Mouse (Mus musculus) liver, embryonic 14.5 days (tissue): ENCODE results near the gene Lin37. TPM values are rescaled to one million over a fixed set of nuclear protein-coding genes. Genes with fewer than 3 reads are reported as not detected.

Source experiments
- ATAC-seq: fragments of 200-750 bp; cut with Nextera tagmentation; 2 replicates; pipeline ENCODE4 v1.8.0; 2017; ENCODE audit warnings: moderate number of reproducible peaks, mild to moderate bottlenecking, moderate library complexity; ENCODE audit not compliant: insufficient read depth
- DNase-seq, 3 experiments: peaks; one replicate each; pipeline ENCODE4 v3.0.0-alpha.2; 2012 to 2013; ENCODE audit warnings: low read depth in 3 of 3, low spot score in 3 of 3
- H3K27ac ChIP-seq: fragments of 300-500 bp; sonication (generic); 2 replicates; pipeline ENCODE4 v1.5.1; 2014; ENCODE audit warnings: moderate library complexity, mild to moderate bottlenecking, control low read depth, inconsistent platforms
- H3K27me3 ChIP-seq: fragments of 300-500 bp; sonication (generic); 2 replicates; pipeline ENCODE4 v1.6.1; 2014; ENCODE audit warnings: mild to moderate bottlenecking, low read length, moderate library complexity; ENCODE audit not compliant: control insufficient read depth, insufficient read depth
- H3K36me3 ChIP-seq: fragments of 300-500 bp; sonication (generic); replicated peaks from 2 replicates; pipeline ENCODE4 v1.6.1; 2014; ENCODE audit warnings: low read depth; ENCODE audit not compliant: control insufficient read depth, insufficient read depth
- H3K4me1 ChIP-seq, 2 experiments: fragments of 200-500 bp in 1 of 2; fragments of 300-500 bp in 1 of 2; sonication (generic) in 1 of 2; replicated peaks; 2 replicates each; pipeline ENCODE4 v1.6.1; 2012 to 2014; ENCODE audit warnings: antibody characterized with exemption in 1 of 2, inconsistent platforms in 1 of 2, low read length in 1 of 2; ENCODE audit not compliant: control insufficient read depth in 2 of 2, insufficient read depth in 2 of 2
- H3K4me2 ChIP-seq: fragments of 300-500 bp; sonication (generic); 2 replicates; pipeline ENCODE4 v1.6.1; 2014; ENCODE audit warnings: low read depth, mild to moderate bottlenecking, control low read depth, moderate library complexity
- H3K4me3 ChIP-seq, 2 experiments: fragments of 200-500 bp in 1 of 2; fragments of 300-500 bp in 1 of 2; sonication (generic) in 1 of 2; 2 replicates each; pipeline ENCODE4 v1.5.1; 2012 to 2014; ENCODE audit warnings: low read depth in 2 of 2, low read length in 2 of 2, mild to moderate bottlenecking in 2 of 2, control low read depth in 1 of 2, inconsistent platforms in 1 of 2, moderate library complexity in 1 of 2; ENCODE audit not compliant: insufficient read depth in 1 of 2
- H3K9ac ChIP-seq: fragments of 300-500 bp; sonication (generic); replicated peaks from 2 replicates; pipeline ENCODE4 v1.6.1; 2014; ENCODE audit warnings: mild to moderate bottlenecking, control low read depth, moderate library complexity
- H3K9me3 ChIP-seq: fragments of 300-500 bp; sonication (generic); 2 replicates; pipeline ENCODE4 v1.6.1; 2016; ENCODE audit warnings: low read length, mixed read lengths; ENCODE audit not compliant: control insufficient read depth
- CTCF ChIP-seq: IDR thresholded peaks from 2 replicates; pipeline ENCODE4 v1.5.1; 2016; ENCODE audit warnings: antibody characterized with exemption, low read depth, control low read depth
- EP300 ChIP-seq: IDR thresholded peaks from 2 replicates; pipeline ENCODE4 v1.6.1; 2016; ENCODE audit warnings: antibody characterized with exemption, low read depth
- WGBS: fragments of 180-500 bp; shearing (Covaris S2); extraction: QIAGEN DNeasy Blood & Tissue Kit; methylation state at CpG from one replicate; pipeline ENCODE4 v1.1.7; 2014; ENCODE audit not compliant: insufficient replicate concordance; 5-methylcytosine and 5-hydroxymethylcytosine counted together
- polyA plus RNA-seq, 2 experiments: library from polyadenylated mRNA; depleted of rRNA in 1 of 2; stranded (reverse) in 1 of 2; unstranded in 1 of 2; fragments of >200 nt; fragmentation: Nextera tagmentation in 1 of 2; extraction: Ambion mirVana in 1 of 2; gene quantifications; 2 replicates each; pipeline versions ENCODE4 v1.2.1 to v1.2.3; 2012 to 2014

Gene Lin37
- polyA plus RNA-seq, 2 experiments = 17.6 to 21.2 TPM

GRCm38 (mm10) chr7:30532931-30533330 is 26.7 kb downstream of the Lin37 start:
- Histone ChIP-seq H3K9me3 (no peaks in the 10 kb centered on the region), H3K27ac (no peak overlapping the region), H3K4me1 (peaks cover 6 to 11% of the 10 kb centered on the region in 2 experiments), H3K9ac (no peak overlapping the region), H3K36me3 (peaks cover 7% of the 10 kb centered on the region), H3K27me3 (no peaks in the 10 kb centered on the region), H3K4me2 (no peak overlapping the region), H3K4me3 (no peak overlapping the region)
- TF ChIP-seq CTCF (no peak), EP300 (no peak)
- ATAC-seq (no peak), DNase-seq (no peak)
- 67% methylated on average over 8 of the region's 8 CpGs for WGBS

GRCm38 (mm10) chr7:30531291-30531815 is 28.3 kb downstream of the Lin37 start:
- Histone ChIP-seq H3K27ac (no peak overlapping the region), H3K27me3 (no peaks in the 10 kb centered on the region), H3K4me1 (peaks cover 6 to 11% of the 10 kb centered on the region in 2 experiments), H3K9ac (no peak overlapping the region), H3K36me3 (peaks cover 7% of the 10 kb centered on the region), H3K4me2 (no peak overlapping the region), H3K9me3 (no peaks in the 10 kb centered on the region), H3K4me3 (no peak overlapping the region)
- ATAC-seq (no peak), DNase-seq (no peak)
- TF ChIP-seq EP300 (no peak), CTCF (no peak)
- WGBS = 71% methylated on average over 9 of the region's 9 CpGs

- H3K4me2 ChIP-seq = no peak overlapping the region
- no peaks in the 10 kb centered on the region for H3K4me1 ChIP-seq
- DNase-seq (no peak), ATAC-seq (no peak)
- H3K9ac ChIP-seq = no peak overlapping the region
- H3K27ac ChIP-seq = no peak overlapping the region
- H3K27me3 ChIP-seq = no peaks in the 10 kb centered on the region
- 74% methylated on average over 14 of the region's 14 CpGs for WGBS
- H3K9me3 ChIP-seq = no peaks in the 10 kb centered on the region
- H3K36me3 ChIP-seq = peaks cover 7% of the 10 kb centered on the region
- no peak overlapping the region for H3K4me3 ChIP-seq
- no peak for TF ChIP-seq CTCF
These were observed 32.7 kb downstream of the Lin37 start for GRCm38 (mm10) chr7:30526981-30527380.

GRCm38 (mm10) chr7:30526399-30526798 is 33.2 kb downstream of the Lin37 start:
- Histone ChIP-seq H3K9me3 (no peaks in the 10 kb centered on the region), H3K27me3 (no peaks in the 10 kb centered on the region), H3K4me2 (no peak overlapping the region), H3K4me1 (no peaks in the 10 kb centered on the region), H3K4me3 (no peak overlapping the region), H3K36me3 (peaks cover 7% of the 10 kb centered on the region), H3K27ac (no peak overlapping the region), H3K9ac (no peak overlapping the region)
- TF ChIP-seq EP300 (no peak), CTCF (no peak)
- ATAC-seq (no peak), DNase-seq (no peak)
- 61% methylated on average over 17 of the region's 17 CpGs for WGBS

- H3K4me2 ChIP-seq = no peak overlapping the region
- no peaks in the 10 kb centered on the region for H3K27me3 ChIP-seq
- 52% methylated on average over 10 of the region's 10 CpGs for WGBS
- H3K36me3 ChIP-seq = peaks cover 7% of the 10 kb centered on the region
- DNase-seq (no peak), ATAC-seq (no peak)
- no peaks in the 10 kb centered on the region for H3K4me1 ChIP-seq
- no peak overlapping the region for H3K27ac ChIP-seq
- H3K9me3 ChIP-seq = no peaks in the 10 kb centered on the region
- TF ChIP-seq EP300 (no peak), CTCF (no peak)
- no peak overlapping the region for H3K9ac ChIP-seq
- H3K4me3 ChIP-seq = no peak overlapping the region
These were observed 33.7 kb downstream of the Lin37 start for GRCm38 (mm10) chr7:30525954-30526353.
